Mouse (Mus musculus) spleen, adult 12 weeks (tissue): ENCODE results near the gene Relb.

Experiments used
- DNase-seq: peaks from one replicate; pipeline ENCODE4 v3.0.0; 2022; ENCODE audit warnings: low spot score

Relb gene

GRCm38 (mm10) chr7:19629361-19629734, at the start of gene Relb:
TSS of gene Relb (minus strand) at chr7:19629438.
- peak; percentile 79 for DNase-seq

DNA sequence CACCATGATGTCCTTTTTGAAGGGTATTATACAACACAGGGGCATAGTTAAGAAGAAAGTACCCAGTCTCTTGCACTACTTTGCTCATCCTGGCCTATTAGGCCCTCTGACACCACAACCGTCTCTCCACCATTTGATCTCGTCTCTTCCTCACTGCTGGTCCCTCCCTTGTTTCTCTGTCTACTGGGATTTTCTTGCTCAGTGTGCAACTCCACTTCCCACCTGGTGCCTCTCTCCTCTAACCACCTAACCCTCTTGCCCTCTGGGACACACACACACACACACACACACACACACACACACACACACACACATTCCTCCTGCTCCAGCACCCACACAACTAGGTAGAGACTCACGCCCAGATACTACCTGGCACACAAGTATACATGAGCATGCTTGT, 49.7 kb upstream of the Relb start:
- DNase-seq, result no peak

DNA sequence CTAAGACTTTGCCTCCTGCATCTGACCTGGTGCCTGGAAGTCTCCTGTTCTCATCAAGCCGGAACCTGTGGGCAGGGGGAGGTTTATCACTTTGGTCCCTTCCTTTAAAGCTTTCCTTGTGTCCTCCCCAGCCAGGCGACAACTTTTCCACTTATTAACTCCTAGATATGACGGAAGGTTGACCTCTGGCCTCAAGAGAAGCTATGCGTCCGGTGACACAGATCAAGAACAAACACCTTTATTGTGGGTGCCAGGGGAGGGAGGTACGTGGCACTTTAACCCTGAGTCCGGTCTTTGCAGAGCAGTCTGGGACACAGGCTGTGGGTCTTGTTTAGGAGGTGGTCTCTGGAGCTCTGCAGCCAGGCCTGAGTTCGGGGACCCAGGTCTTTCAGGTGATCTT, 48.6 kb upstream of the Relb start, which contains the start of gene Apoc2:
Gene Apoc2, minus strand, starts transcription at position 70 of the 400 bp plus-strand sequence.
- DNase-seq, result no peak

DNA sequence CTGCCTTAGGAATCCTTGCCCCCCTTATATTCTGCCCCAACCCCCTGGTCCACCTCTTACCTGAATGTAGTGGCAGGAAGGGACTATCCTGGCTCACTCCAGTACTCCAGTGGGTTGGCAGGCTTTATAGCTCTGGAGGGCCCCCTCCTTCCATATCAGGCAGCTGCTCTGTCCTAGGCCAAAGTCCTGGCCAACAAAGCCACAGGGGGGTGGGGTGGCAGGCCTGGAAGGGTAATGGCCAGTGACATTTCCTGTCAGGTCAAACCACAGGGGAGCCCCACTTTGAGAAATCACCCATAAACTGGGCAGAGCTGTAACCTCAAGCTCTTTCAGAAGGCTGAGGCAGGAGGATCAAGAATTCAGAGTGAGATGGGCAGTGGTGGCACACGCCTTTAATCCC, 47.4 kb upstream of the Relb start:
- no peak for DNase-seq

GRCm38 (mm10) chr7:19675824-19676223, 46.6 kb upstream of the Relb start:
- no peak for DNase-seq

- DNase-seq, result no peak
Measured at GRCm38 (mm10) chr7:19673083-19673699, 44.0 kb upstream of the Relb start.

DNA sequence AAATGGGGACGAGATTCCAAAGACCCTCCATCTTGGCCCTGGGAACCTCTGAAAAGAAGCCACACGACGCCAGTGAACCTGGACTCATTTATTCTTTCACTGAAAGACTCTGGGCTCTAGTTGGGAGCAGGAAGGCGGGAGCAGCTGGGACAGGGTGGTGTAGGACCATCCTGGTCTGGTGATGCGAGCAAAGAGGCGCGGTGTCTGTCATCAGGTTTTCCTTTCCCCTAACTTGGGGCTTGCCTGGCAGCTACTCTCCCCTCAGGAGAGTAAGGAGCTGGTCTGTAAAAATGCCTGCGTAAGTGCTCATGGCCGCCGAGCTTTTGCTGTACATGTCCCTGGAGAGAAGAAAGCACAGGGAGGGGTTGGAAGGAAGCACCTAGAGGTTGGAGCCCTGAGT, 42.3 kb upstream of the Relb start:
- no peak for DNase-seq

GRCm38 (mm10) chr7:19668947-19669721, 39.9 kb upstream of the Relb start:
- peak; percentile 73 for DNase-seq

GRCm38 (mm10) chr7:19667434-19667833, 38.2 kb upstream of the Relb start:
- no peak for DNase-seq

DNA sequence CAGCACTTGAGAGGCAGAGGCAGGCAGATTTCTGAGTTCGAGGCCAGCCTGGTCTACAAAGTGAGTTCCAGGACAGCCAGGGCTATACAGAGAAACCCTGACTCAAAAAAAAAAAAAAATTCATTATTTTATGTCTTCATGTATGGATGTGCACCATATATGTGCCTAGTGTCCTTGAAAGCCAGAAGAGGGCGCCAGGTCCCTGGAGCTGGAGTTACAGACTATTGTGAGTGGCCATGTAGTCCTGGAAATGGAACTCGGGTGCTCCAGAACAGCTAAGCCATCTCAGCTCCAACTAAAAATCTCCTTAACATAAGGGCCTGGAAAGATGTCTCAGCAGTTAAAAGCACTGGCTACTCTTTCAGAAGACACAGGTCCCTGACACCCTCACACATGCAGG, 37.5 kb upstream of the Relb start:
- DNase-seq, result no peak

DNA sequence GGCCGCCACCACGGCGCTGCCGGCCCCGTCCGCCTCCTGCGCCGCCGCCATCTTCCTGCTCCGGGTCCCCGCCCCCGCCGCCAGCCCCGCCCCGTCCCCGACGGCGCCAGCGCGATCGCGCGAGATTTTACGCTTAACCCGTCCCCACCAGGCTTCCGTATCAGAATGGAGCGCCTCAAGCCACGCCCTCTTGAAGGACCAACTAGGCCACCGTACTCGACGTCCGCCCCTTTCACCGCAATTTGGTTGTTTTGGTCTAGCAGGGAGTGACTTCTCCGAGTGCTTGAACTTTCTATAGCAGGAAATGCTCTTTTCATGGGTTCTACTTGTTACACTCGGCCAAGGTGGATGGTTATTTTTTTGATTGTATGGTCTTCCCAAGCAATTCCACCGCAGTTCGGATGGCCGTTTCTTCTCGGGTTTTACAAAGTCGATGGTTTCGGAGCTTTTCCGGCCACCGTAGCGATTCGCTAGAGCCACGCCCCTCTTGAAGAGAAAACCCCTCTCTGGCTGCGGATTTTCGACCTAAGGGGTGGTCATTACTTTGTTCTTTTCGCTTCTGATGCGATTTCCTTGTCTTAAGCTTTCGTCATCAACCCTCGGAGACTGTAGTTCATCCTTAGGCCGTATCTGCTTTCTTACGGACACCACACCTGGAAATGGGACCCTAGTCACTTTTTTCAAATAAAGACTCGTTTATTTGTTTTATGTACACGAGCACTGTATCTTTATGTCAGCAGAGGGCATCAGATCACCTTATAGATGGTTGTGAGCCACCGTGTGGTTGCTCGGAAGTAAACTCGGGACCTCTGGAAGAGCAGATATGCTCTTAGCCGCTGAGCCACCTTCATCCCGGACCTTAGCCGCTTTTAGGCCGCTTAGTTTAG, 36.0 kb upstream of the Relb start, which contains the start of gene Clptm1:
Gene Clptm1, minus strand, starts transcription at position 79 of the 887 bp plus-strand sequence.
- peak; percentile 96 for DNase-seq

GRCm38 (mm10) chr7:19664455-19664954, 35.3 kb upstream of the Relb start:
- DNase-seq, result no peak

DNA sequence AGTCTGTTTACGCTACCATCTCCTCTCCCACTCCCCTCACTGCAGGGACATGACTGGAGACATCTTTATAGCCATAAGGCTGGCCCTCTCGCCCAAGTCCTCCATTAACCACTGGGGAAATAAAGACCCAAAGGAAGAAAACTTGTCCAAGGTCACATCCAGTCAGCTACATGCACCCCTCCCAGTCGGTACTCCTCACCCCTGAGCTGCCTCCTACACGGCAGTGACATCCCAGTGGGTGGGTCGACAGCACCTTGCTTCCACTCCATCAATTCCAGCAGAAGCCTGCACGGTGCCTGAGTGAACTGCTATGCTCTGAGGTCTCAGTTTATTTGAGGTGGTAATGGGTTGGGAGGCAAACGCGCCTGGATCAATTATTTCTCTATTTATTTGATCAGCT, 34.7 kb upstream of the Relb start:
- DNase-seq, result peak; percentile 17

- no peak for DNase-seq
Measured at GRCm38 (mm10) chr7:19652614-19653013, 23.4 kb upstream of the Relb start.

- DNase-seq, result no peak
Measured at GRCm38 (mm10) chr7:19651063-19651786, 22.0 kb upstream of the Relb start.

- DNase-seq, result no peak
Measured at GRCm38 (mm10) chr7:19641223-19641622, 12.0 kb upstream of the Relb start.

DNA sequence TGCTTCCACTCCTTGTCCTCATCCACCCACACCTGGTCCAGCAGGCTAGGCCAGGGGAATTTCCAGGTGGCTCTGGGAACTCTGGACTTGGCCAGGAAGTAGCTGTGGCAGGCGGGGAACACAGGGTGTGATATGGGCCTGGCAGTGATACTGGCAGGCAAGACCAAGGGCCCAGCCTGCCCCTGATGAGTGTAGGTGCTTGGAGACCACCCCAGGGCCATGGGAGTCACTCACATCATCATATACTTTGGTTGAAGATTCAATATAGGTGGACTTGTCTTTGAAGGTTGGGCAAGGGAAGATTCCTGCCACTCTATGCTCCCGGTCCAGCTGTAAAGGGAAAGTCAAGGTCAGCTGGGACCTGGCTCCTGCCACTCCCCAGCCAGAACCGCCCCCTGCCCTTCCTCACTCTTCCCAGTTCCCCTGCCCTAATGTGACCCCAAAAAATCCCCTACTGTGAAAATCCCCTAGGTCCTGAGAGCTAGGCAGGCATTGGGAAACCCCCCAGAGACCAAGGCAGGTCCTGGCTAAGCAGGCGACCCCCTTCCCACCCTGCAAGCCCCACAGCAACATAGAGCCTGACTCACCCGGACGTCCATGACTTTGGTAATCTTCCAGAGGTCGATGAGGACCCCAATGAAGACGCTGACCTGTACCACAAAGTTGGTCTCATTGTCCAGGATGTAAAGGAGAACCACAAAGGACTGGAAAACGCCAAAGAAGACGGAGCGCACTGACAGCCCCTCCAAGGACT, 6.0 kb upstream of the Relb start:
- DNase-seq, result no peak

GRCm38 (mm10) chr7:19634591-19634990, 5.4 kb upstream of the Relb start:
- DNase-seq, result no peak

GRCm38 (mm10) chr7:19633855-19634254, 4.6 kb upstream of the Relb start:
- DNase-seq, result no peak

- DNase-seq, result no peak
Measured at GRCm38 (mm10) chr7:19633197-19633596, 4.0 kb upstream of the Relb start.

DNA sequence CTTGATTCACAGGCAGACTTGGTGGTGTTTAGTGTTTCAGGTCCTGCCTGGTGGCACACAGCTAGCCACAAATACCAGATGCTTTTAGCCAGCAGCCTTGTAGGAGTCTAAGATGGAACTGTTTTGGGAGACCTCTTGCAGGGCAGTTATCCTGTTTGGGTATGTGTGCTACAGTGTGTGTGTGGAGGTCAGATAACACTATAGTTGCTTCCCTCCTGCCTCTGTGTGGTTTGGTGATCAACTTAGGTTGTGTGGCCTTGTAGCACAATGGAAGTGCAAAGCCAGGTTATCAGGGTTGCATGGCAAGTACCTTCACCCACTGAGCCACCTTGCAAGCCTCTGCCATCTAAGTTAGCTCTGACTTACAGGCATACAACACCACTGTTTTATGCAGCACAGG, 3.5 kb upstream of the Relb start:
- no peak for DNase-seq
